Mouse (Mus musculus) frontal cortex, postnatal 14 days (tissue): ENCODE measurements around the gene Rasgef1b.

Experiments used
- DNase-seq, 2 experiments: peaks; one replicate each; pipeline ENCODE4 v3.0.0; 2022; ENCODE audit warnings: low spot score in 2 of 2

Gene Rasgef1b

GRCm38 (mm10) chr5:99402784-99403183 is 326.1 kb downstream of the Rasgef1b start:
- no peak for DNase-seq

- no peak for DNase-seq
Observed at GRCm38 (mm10) chr5:99402297-99402696, 326.6 kb downstream of the Rasgef1b start.

DNA sequence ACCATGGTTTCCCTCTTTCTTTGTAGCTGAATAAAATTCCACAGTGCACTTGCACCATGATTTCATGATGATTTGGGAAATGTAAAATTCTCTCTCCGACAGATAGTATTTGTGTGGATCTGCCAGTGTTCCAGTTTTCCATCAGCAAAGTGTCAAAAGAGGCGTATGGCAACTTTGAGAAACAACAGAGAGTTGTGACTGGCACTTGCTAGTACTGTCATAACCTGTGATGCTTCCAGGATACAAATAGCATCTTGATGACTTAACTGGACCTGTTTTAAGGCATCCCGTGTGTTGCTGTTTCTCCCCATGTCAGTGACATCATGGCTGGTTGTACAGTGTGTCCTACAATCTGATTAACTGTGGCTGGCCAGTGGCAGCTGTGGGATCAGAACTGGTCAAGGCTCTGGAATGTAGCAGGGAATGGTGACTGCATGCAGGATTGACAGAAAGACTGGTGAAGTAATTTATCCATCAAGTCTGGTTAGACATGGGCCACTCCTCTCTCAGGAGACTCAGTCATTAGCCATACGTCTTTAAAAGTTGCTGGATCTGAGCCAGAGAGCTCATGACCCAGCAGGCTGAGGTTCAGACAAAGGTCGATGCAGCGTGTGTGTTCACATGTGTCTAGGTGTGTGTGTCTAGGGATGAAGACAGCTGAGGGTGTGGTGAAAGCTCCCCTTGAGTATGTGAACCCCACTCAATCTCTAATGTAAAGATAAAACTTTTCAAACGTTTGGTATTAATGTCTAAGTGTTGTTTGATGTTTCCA is 328.8 kb downstream of the Rasgef1b start:
- DNase-seq = no peak

- DNase-seq = no peak
Observed at GRCm38 (mm10) chr5:99398472-99399070, 330.3 kb downstream of the Rasgef1b start.

DNA sequence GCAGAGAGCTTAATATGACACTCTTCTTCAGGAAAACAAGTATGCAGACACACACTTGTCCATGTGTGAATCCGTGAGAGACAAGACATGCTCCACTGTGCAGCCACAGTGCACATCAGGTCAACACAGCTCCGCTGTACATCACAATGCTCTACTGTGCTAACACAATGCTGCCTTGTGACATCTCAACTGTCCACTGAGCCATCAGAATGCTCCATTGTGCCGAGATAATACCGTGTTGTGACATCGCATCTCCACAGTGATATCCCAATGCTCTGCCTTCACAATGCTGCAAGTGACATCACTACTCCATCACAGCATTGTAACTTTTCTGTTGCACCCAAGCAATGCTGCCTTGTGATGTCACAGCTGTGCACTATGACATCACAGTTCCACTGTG is 334.3 kb downstream of the Rasgef1b start:
- DNase-seq = no peak

- DNase-seq = no peak
Observed at GRCm38 (mm10) chr5:99391525-99391924, 337.3 kb downstream of the Rasgef1b start.

DNA sequence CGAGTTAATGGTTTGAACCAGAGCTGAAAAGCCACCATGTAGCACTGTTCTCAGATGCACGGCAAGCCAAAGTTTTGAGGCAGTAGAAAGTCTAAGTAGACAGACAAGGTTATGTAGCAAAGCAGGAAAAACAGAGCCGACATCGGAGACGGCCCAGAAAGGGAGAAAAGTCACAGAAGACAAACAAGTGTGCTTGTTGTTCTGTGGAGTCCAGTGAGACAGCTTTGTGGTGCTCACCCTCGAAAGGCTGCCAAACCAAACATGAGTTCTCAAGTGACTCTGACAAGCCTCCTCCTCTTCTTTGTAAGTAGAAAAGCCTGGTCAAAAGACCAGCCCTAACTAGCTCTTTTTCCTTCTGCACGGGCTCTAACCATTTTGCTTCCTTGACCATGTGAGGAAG is 338.1 kb downstream of the Rasgef1b start:
- DNase-seq = no peak

- DNase-seq = no peak
Observed at GRCm38 (mm10) chr5:99390314-99390713, 338.6 kb downstream of the Rasgef1b start.

- DNase-seq = no peak
Observed at GRCm38 (mm10) chr5:99388585-99389250, 340.1 kb downstream of the Rasgef1b start.

GRCm38 (mm10) chr5:99388131-99388530 is 340.7 kb downstream of the Rasgef1b start:
- no peak for DNase-seq

- DNase-seq = peak; percentile 47 to 51
Observed at GRCm38 (mm10) chr5:99387185-99387981, 341.5 kb downstream of the Rasgef1b start.

- no peak for DNase-seq
Observed at GRCm38 (mm10) chr5:99386246-99386845, 342.5 kb downstream of the Rasgef1b start.

DNA sequence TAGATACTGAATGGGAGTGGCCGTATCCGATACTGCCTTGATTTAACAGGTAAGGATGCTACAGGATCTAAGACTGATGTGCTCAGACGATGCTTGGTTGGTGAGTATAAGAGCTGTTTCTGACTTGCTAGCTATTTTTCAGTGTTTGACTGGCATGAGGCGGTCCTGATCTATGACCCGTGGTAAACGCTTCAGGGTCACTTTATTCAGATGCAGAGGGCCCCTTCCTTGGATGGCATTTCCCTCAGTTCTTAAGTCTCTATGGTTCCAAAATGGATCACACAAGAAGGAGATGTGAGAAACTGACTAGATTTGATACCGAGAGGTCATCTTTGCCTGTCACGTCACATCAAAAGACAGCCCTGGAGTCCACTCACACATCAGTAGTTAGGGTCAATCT is 343.1 kb downstream of the Rasgef1b start:
- DNase-seq = no peak

DNA sequence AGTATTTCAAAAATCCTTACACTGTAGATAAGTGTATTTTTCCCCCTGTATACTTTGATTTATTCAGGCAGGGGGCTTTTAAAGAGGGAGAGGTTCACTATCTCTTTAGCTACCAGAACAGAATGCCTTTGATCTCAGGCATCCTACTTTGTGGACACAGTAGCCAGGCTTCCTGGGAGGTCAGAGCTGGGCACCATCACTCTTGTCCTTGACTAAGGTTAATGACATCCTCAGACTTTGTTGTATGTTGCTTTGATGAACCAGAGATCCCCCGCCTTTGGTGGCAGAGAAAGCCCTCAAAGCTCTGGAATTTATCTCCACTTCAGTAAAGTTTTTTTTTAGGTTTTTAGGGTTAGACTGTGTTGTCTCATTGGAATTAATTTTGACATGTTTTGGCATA is 343.8 kb downstream of the Rasgef1b start:
- DNase-seq = no peak

GRCm38 (mm10) chr5:99383783-99384281 is 345.0 kb downstream of the Rasgef1b start:
- DNase-seq = peak in 1 of 2 experiments; percentile 36

DNA sequence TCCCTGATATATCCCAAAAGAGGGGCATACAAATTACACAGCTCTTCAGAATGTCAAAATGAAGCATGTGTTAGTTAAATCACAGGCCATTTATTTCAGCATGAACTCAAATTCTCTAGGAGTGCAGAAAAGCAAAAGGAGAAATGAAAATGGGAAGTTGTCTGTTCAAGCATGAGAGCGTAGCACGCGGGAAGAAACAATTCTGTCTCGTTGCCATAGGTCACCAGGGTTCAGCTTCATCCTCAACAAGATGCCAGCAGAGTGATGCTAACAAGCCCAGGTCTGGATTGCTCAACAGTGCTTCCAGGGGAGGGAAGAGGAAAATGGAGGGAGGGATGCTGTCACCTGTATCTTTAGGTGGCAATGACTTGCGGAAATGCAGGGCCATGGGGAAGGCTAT is 346.1 kb downstream of the Rasgef1b start:
- DNase-seq = no peak

- no peak for DNase-seq
Observed at GRCm38 (mm10) chr5:99381639-99382038, 347.2 kb downstream of the Rasgef1b start.

DNA sequence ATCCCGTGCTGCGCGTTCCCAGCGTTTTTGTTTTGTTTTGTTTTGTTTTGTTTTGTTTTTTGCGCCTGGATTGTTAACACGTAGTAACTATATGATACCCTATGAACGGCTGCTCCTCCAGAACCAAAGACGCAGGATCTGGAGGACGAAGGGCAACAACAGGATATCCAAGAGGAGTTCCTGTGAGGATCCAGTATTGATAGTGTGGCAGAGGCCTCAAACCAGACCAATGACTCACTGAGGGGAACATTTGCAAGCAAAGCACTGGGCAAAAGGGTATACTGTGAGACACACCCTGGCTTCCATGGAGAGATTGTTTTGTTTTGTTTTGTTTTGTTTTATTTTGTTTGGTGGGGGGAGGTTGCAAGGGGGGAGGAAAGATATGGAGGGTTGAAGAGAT is 348.0 kb downstream of the Rasgef1b start:
- no peak for DNase-seq

GRCm38 (mm10) chr5:99380166-99380565 is 348.7 kb downstream of the Rasgef1b start:
- no peak for DNase-seq

- no peak for DNase-seq
Observed at GRCm38 (mm10) chr5:99378437-99379226, 350.2 kb downstream of the Rasgef1b start.

DNA sequence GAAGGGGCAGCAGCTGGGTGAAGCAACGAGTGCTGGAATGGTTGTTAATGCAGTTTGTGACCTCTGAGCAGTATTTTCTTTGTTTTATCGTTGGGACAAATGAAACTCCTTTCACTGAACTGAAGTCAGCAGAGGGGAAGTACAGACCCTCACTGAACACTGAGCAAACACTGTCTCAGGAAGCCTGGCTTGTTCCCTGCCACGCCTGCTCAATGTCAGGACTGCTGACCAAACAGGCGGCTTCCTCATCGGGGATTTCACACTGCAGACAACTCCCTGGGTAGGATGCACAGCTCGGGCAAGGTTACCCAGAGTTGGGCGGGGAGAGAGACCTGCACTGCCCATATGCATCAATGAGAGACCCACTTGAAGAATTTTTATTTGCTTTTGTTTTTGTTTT is 353.1 kb downstream of the Rasgef1b start:
- DNase-seq = no peak
